Mouse (Mus musculus) kidney, adult 2 months (tissue): ENCODE results near the gene Slc19a2. TPM values are rescaled to one million over a fixed set of nuclear protein-coding genes. Genes with fewer than 3 reads are reported as not detected.

Experiments used
- DNase-seq: peaks from one replicate; pipeline ENCODE4 v3.0.0; 2021
- H3K27ac ChIP-seq: fragments of 200-500 bp; 2 replicates; pipeline ENCODE4 v1.5.1; 2012; ENCODE audit warnings: low read depth, low read length, control low read depth, inconsistent platforms; ENCODE audit not compliant: insufficient read depth
- H3K27me3 ChIP-seq: fragments of 200-500 bp; replicated peaks from 2 replicates; pipeline ENCODE4 v1.6.1; 2012; ENCODE audit warnings: mild to moderate bottlenecking, moderate library complexity, low read length, inconsistent platforms; ENCODE audit not compliant: control insufficient read depth, insufficient read depth
- H3K36me3 ChIP-seq: fragments of 200-500 bp; 2 replicates; pipeline ENCODE4 v1.6.1; 2012; ENCODE audit warnings: mild to moderate bottlenecking, moderate library complexity, low read length, inconsistent platforms; ENCODE audit not compliant: control insufficient read depth, insufficient read depth
- H3K4me1 ChIP-seq: fragments of 200-500 bp; 2 replicates; pipeline ENCODE4 v1.6.1; 2011; ENCODE audit warnings: low read length; ENCODE audit not compliant: control insufficient read depth, insufficient read depth
- H3K4me3 ChIP-seq: fragments of 200-500 bp; 2 replicates; pipeline ENCODE4 v1.5.1; 2011; ENCODE audit warnings: mild to moderate bottlenecking, low read depth, low read length, control low read depth; ENCODE audit not compliant: insufficient read depth
- CTCF ChIP-seq: fragments of 200-500 bp; conservative IDR thresholded peaks from 2 replicates; pipeline ENCODE4 v1.5.1; 2011; ENCODE audit warnings: low read depth, mild to moderate bottlenecking, control low read depth, low read length, moderate library complexity, mixed read lengths; ENCODE audit not compliant: insufficient read depth, insufficient read length
- POLR2A ChIP-seq: fragments of 200-500 bp; IDR thresholded peaks from one replicate; pipeline ENCODE4 v1.6.1; 2011; ENCODE audit warnings: low read depth, low read length, control low read depth
- WGBS: fragments of 180-500 bp; shearing (Covaris S2); methylation state at CpG from one replicate; pipeline ENCODE4 v1.1.7; 2018; 5-methylcytosine and 5-hydroxymethylcytosine counted together
- polyA plus RNA-seq: library from polyadenylated mRNA; depleted of rRNA; stranded (reverse); fragments of >200 nt; gene quantifications from 2 replicates; pipeline ENCODE4 v1.2.3, GENCODE M21; 2012; rRNA removed

The Slc19a2 gene
- 11.2 and 12.8 TPM in 2 replicates for polyA plus RNA-seq

DNA sequence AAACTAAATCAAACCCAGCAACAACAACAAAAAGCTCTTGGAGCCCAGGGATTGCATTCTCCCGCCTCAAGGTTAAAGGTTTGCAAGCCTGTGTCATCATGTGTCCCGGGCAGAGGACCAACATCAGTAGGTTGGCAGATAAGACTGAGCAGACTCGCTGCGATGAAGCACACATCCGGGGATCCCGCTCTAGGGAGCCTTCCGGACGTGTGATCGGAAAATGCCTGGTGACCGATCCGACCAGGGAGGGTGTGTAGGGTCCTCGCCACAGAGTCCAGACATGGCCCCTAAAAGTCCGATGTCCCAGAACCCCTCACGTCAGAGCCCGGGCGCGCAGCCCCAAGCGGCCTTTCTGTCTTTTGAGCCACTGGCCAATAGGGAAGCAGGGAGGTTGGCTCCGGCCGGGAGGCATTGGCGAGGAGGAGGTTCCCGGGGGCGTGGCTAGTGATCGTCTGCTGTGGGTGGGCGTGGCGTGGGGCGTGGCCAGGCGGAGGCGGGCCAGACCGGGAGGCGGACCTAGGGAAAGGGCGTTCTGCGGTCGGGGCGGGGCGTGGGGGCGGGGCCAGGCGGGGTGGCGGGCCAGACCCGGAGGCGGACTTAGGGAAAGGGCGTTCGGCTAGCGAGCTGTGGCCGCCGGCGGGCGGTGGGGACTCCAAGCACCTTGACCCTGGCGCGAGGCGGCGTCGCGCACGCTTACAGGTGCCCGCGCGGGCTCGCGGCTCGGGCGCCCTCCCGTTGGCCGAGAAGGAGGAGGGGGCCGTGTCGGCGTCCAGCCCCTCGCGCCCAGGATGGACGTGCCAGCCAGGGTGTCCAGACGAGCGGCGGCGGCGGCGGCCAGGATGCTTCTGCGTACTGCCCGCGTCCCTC, at the start of gene Slc19a2:
Gene Slc19a2 (plus strand): TSS at position 582 of the 867 bp plus-strand sequence.
- 1% methylated on average over 70 of the region's 79 CpGs for WGBS
- peaks cover 21% of the 10 kb centered on the region for H3K4me1 ChIP-seq
- peak within 1 kb of the TSS; percentile 93 for H3K4me3 ChIP-seq
- no peaks in the 10 kb centered on the region for H3K27me3 ChIP-seq
- peak; percentile 98 for DNase-seq
- H3K27ac ChIP-seq, result peak within 1 kb of the TSS; percentile 81
- TF ChIP-seq POLR2A, result peak; percentile 59
- no peak for TF ChIP-seq CTCF
- H3K36me3 ChIP-seq, result no peaks in the 10 kb centered on the region

- DNase-seq, result no peak
- no peaks in the 10 kb centered on the region for H3K27me3 ChIP-seq
- no peak overlapping the region for H3K27ac ChIP-seq
- no peaks in the 10 kb centered on the region for H3K36me3 ChIP-seq
- no peak overlapping the region for H3K4me3 ChIP-seq
- H3K4me1 ChIP-seq, result no peaks in the 10 kb centered on the region
- TF ChIP-seq CTCF (no peak), POLR2A (no peak)
- WGBS, result 89% methylated on average over 4 of the region's 4 CpGs
These were observed 49.3 kb upstream of the Slc19a2 start for GRCm38 (mm10) chr1:164199551-164199950.

GRCm38 (mm10) chr1:164208437-164208836, 40.4 kb upstream of the Slc19a2 start:
- DNase-seq, result peak; percentile 7
- H3K4me3 ChIP-seq, result no peak overlapping the region
- no peaks in the 10 kb centered on the region for H3K27me3 ChIP-seq
- H3K36me3 ChIP-seq, result no peaks in the 10 kb centered on the region
- H3K4me1 ChIP-seq, result no peaks in the 10 kb centered on the region
- no peak overlapping the region for H3K27ac ChIP-seq
- 20% methylated on average over 2 of the region's 2 CpGs for WGBS
- TF ChIP-seq POLR2A (no peak), CTCF (no peak)

DNA sequence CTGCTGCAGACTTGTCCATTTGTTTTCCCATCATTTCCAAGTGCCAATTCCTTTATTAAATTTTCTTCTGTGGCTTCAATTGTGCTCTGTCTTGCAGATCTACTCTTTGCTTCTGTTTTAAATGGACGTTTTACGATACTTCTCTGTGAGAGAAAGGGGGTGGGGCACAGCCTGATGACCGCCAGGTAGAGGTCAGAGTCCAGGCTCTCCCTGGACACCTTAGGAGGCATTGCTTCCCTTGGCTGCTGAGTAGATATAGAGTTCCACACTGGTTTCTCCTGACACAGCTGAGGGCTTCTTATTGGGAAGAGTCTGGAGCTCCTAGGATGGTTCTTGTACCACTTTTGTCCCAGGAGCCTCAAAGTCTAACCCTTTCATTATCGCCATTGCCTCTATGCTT, 37.9 kb upstream of the Slc19a2 start:
- DNase-seq, result peak; percentile 36

DNA sequence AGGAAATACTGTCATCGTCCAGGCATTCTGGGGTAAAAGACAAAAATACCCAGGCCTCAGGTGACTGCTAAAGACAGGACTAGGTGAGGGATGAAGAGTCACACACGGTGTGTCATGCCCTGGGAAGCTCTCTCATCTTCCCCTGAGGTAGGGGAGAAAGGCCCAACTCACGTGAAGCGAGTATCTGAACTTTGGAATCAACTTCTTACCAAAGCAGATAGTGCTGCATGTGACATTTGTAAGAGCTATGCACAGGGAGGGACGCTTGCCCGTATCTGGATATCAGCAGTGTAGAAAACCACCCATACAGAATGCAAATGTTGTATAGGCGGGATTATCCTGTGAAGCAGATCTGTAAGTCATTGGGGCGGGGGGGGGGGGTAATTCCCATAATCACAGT, 36.2 kb upstream of the Slc19a2 start:
- H3K27ac ChIP-seq, result no peak overlapping the region
- peak; percentile 38 for DNase-seq
- no peaks in the 10 kb centered on the region for H3K4me1 ChIP-seq
- no peak overlapping the region for H3K4me3 ChIP-seq
- WGBS, result 72% methylated on average over 8 of the region's 8 CpGs
- no peaks in the 10 kb centered on the region for H3K36me3 ChIP-seq
- H3K27me3 ChIP-seq, result no peaks in the 10 kb centered on the region
- TF ChIP-seq CTCF (no peak), POLR2A (no peak)

More for the DNA sequence above, 37.9 kb upstream of the Slc19a2 start:
- TF ChIP-seq POLR2A, result no peak
- TF ChIP-seq CTCF, result no peak
- no peaks in the 10 kb centered on the region for H3K36me3 ChIP-seq
- 70% methylated on average over 4 of the region's 4 CpGs for WGBS
- no peak overlapping the region for H3K4me3 ChIP-seq
- H3K4me1 ChIP-seq, result no peaks in the 10 kb centered on the region
- no peak overlapping the region for H3K27ac ChIP-seq
- H3K27me3 ChIP-seq, result no peaks in the 10 kb centered on the region

DNA sequence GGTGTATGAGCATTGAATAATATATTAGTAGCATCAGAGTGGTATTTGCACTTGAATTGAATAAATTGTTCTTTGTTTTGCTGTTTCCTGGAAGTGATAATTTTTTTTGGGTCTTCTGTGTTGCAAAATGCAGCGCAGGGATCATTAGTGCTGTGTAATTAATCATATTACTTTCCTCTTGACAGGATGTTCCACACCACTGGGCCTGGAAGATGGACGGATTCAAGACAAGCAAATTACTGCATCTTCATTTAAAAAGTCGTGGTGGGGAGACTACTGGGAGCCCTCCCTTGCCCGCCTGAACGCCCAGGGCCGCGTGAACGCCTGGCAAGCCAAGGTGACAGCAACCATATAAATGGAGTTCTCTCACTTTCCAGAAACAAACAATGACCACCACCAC, 34.7 kb upstream of the Slc19a2 start:
- H3K27ac ChIP-seq, result no peak overlapping the region
- H3K4me1 ChIP-seq, result no peaks in the 10 kb centered on the region
- 50% methylated on average over 8 of the region's 8 CpGs for WGBS
- H3K27me3 ChIP-seq, result no peaks in the 10 kb centered on the region
- DNase-seq, result no peak
- TF ChIP-seq POLR2A (no peak), CTCF (no peak)
- no peak overlapping the region for H3K4me3 ChIP-seq
- no peaks in the 10 kb centered on the region for H3K36me3 ChIP-seq

DNA sequence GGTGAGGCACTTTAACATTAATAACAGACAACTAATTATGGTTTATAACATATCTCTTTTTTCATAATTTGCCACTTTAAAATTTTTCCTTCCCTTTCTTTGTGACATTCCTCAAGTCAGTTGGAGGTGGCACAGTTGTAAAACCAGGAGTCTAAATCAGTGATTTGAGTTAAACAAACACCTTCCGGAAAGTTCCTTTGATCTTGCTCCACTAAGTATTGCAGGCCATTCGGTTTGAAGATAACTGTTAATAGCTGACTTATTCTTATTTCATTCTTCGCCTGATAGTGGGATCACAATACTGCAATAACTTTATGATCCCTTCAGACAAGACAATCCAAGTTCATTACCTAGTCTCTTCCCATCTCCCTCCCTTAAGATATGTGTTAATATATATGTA, 33.7 kb upstream of the Slc19a2 start:
- TF ChIP-seq CTCF (no peak), POLR2A (no peak)
- no peaks in the 10 kb centered on the region for H3K4me1 ChIP-seq
- H3K27ac ChIP-seq, result no peak overlapping the region
- no peaks in the 10 kb centered on the region for H3K27me3 ChIP-seq
- H3K4me3 ChIP-seq, result no peak overlapping the region
- no peak for DNase-seq
- WGBS, result 55% methylated on average over 3 of the region's 3 CpGs
- no peaks in the 10 kb centered on the region for H3K36me3 ChIP-seq
